Mouse (Mus musculus): Measurements from ENCODE around the gene Ttll13.
A peak's percentile ranks its signal among the peaks of the same experiment; 100 is the strongest.

Ttll13 gene

DNA sequence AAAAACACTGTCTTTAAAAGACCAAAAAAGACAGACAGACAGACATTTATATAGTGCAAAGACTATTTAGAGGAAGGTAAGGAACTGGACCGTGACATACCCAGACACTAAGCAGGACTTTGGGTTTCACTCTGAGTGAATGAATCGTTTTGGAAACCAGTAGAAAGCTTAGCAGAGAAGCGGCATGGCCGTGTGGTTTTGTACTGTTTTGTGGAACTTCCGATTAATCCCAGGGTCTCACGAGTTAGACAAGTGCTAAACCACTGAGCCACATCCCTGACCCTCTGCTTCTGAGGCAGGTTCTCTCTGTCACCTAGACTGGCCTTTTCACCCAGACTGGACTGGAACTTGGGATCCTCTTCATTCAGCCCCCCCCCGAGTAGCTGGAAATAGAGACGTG is 31.7 kb upstream of the Ttll13 start:
- no peak for DNase-seq (ENCODE audit: low spot score)

DNA sequence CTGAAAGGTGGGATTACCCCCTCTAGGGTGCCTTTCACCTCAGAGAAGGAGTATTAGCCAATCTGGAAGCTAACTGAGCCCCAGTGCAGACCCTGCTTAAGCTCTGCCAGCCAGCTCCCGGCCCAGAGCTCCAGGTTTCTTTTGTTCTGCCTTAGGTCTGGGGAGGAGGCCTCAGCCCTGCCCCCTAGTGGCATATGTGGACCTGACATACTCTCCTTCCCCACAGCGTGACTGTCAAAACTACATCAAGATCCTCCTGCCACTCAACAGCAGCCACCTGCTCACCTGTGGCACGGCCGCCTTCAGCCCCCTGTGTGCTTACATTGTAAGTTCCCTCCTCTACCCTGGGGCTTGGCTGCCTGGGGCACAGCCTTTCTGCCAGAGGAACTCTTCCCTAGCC is 30.8 kb upstream of the Ttll13 start:
- DNase-seq (ENCODE audit: low spot score) = peak; percentile 77

GRCm38 (mm10) chr7:80216566-80216965 is 29.6 kb upstream of the Ttll13 start:
- peak; percentile 33 for DNase-seq (ENCODE audit: low spot score)

- DNase-seq (ENCODE audit: low spot score) = no peak
Measured at GRCm38 (mm10) chr7:80218666-80219065, 27.5 kb upstream of the Ttll13 start.

GRCm38 (mm10) chr7:80220237-80220797 is 25.9 kb upstream of the Ttll13 start:
- DNase-seq (ENCODE audit: low spot score) = no peak

GRCm38 (mm10) chr7:80221179-80221750 is 24.9 kb upstream of the Ttll13 start:
- no peak for DNase-seq (ENCODE audit: low spot score)

GRCm38 (mm10) chr7:80227065-80227464 is 19.1 kb upstream of the Ttll13 start:
- no peak for DNase-seq (ENCODE audit: low spot score)

- no peak for DNase-seq (ENCODE audit: low spot score)
Measured at GRCm38 (mm10) chr7:80230196-80230595, 16.0 kb upstream of the Ttll13 start.

DNA sequence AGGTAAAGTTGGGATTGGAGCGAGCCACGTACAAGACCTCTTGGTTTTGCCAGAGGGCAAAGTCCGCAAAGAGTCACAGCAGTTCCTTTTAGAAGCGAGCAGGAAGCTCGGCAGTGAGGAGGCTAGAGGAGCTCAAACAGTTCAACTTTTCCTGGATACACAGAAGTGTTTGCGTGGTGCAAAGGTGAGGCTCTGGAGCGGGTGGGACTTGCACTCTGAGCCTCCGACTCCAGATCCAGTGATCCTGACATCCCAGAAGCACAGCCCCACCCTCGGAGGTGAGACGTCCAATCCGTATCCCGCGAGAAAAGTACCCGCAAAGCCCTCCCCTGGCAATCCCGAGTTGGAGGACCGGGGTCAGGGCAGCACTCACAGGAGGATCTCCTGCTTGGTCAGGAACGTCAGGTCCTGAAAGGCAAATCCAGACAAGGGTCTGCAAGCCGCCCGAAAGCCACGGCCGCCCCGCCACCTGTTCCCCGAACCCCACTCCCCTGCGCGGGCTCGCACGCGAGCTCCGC is 14.1 kb upstream of the Ttll13 start:
- no peak for DNase-seq (ENCODE audit: low spot score)

GRCm38 (mm10) chr7:80232489-80233029 is 13.6 kb upstream of the Ttll13 start, which contains the start of the genes Cib1 and Gdpgp1:
Cib1 (minus strand) TSS chr7:80232813.
Gdpgp1 (plus strand) TSS chr7:80232865.
- peak; percentile 97 for DNase-seq (ENCODE audit: low spot score)

- no peak for DNase-seq (ENCODE audit: low spot score)
Measured at GRCm38 (mm10) chr7:80233799-80234198, 12.4 kb upstream of the Ttll13 start.

- no peak for DNase-seq (ENCODE audit: low spot score)
Measured at GRCm38 (mm10) chr7:80238542-80238941, 7.6 kb upstream of the Ttll13 start.

- DNase-seq (ENCODE audit: low spot score) = no peak
Measured at GRCm38 (mm10) chr7:80241661-80242060, 4.5 kb upstream of the Ttll13 start.

- DNase-seq (ENCODE audit: low spot score) = no peak
Measured at GRCm38 (mm10) chr7:80244851-80245250, 1.3 kb upstream of the Ttll13 start.

DNA sequence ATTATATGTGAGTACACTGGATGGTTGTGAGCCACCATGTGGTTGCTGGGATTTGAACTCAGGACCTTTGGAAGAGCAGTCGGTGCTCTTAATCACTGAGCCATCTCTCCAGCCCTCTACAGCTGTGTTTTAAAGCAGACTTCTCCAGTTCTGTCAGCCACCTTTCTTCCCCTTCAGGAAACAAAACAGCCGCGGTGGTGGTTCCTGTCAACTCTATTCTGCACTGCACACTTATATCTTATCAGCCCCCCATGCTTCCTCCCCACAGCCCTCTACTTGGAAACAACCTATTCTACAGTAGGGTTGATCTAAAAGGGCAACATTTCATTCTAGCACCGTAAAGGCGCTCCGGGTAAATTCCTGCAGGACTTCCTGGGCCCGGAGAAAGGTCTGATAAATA is 683 bp downstream of the Ttll13 start:
- no peak for DNase-seq (ENCODE audit: low spot score)

- DNase-seq (ENCODE audit: low spot score) = no peak
Measured at GRCm38 (mm10) chr7:80252437-80252836, 6.3 kb downstream of the Ttll13 start.

DNA sequence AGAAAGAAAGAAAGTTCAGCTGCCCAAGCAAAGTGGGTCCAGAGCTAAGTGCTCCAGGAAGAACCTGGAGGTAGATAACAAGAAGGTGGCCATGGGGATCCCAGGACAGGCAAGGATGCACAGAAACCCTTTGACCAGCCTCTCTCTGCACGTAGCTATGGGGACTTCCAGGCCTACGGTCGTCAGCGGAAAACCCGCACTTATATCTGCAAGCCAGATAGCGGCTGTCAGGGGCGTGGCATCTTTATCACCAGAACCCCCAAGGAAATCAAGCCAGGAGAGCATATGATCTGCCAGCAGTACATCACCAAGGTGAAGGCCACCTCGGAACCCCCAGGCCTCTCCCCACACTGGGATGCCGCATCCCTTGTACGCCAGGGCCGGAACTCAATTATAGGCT is 6.7 kb downstream of the Ttll13 start:
- no peak for DNase-seq (ENCODE audit: low spot score)

- DNase-seq (ENCODE audit: low spot score) = no peak
Measured at GRCm38 (mm10) chr7:80255981-80256380, 9.8 kb downstream of the Ttll13 start.

- DNase-seq (ENCODE audit: low spot score) = no peak
Measured at GRCm38 (mm10) chr7:80257706-80258105, 11.5 kb downstream of the Ttll13 start.

DNA sequence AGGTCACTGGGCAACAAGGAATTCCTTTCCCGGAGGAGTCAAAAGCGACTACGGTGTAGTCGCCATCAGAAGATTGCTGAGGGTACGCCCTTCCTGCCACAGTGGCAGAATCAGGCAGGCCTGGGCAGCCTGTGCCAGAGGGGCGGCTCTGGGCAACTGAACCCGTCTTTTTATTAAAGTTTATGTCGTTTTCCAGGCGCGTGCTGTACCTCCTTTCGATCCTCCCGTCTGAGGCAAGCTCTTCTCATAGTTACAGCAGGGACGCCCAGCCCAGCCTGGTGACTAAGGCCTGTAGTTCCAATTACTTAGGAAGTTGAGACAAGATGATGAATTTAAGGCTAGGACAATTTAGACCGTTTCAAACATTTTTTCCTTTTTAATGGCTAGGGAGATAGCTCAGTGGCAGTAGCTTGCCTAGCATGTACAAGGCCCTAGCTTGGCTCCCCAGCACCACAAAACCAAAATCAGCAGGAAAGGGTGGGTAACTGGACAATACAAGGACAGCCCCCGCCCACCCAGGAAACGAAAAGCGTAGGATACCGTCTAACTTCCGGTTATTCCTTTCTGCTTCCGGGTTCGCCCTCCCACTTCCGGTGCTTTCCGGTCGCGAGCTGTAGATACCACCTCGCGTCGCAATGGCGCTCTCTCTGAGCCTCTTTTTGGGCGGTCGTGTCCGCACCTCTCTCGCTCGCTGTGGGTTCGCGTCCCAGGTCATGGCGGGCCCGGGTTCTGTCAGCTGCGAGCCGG is 14.6 kb downstream of the Ttll13 start, which contains the start of gene Ngrn:
TSS of gene Ngrn (plus strand) at position 591 of the 747 bp plus-strand sequence.
- DNase-seq (ENCODE audit: low spot score) = peak; percentile 86

GRCm38 (mm10) chr7:80261372-80261990 is 15.3 kb downstream of the Ttll13 start:
- no peak for DNase-seq (ENCODE audit: low spot score)

- no peak for DNase-seq (ENCODE audit: low spot score)
Measured at GRCm38 (mm10) chr7:80264606-80265005, 18.4 kb downstream of the Ttll13 start.
